Mouse (Mus musculus): ENCODE measurements around the gene Trmo. TPM values are rescaled to one million over a fixed set of nuclear protein-coding genes. Genes with fewer than 3 reads are reported as not detected.

The Trmo gene
- polyA plus RNA-seq, 1 experiment from 2014 or later: 8.4 TPM

DNA sequence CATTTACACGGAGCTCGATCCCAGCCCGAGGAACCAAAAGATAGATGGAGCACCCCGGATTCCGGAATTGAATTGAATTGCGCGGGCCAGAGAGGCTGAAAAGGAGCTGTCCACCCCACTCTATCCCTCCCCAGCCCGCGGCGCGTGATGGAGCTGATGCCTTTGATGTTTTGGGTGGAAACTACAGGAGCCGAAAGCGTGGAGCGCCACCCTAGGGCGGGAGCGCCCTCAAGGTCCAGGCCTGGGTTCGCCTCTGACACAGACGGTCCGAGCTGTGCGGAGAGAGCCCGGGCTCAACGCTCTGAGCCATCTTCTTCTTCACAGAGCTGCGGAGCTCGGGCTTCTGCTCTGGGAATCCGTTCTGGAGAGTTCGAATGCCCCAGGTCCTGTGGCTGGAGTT lies 49.7 kb downstream of the Trmo start:
- Histone ChIP-seq H3K9me3 (replicated peaks; ENCODE audit: control insufficient read depth, low read length) (no peaks in the 10 kb centered on the region), H3K27me3 (ENCODE audit: control insufficient read depth, insufficient read depth, low read length) (peaks cover 75% of the 10 kb centered on the region), H3K4me1 (ENCODE audit: control insufficient read depth, insufficient read depth, low read length) (peaks cover 8% of the 10 kb centered on the region), H3K4me3 (ENCODE audit: low read depth, low read length) (peak overlapping the region; percentile 6; the same call in 1 of the 2 replicates), H3K4me2 (peak overlapping the region; percentile 35; the same call in 1 of the 2 replicates), H3K27ac (ENCODE audit: low read depth, low read length) (no peak overlapping the region), H3K36me3 (ENCODE audit: control insufficient read depth, insufficient read depth, low read length) (no peaks in the 10 kb centered on the region), H3K9ac (ENCODE audit: low read depth, low read length) (no peak overlapping the region)
- 2% methylated on average over 26 of the region's 26 CpGs for WGBS (ENCODE audit: insufficient replicate concordance)
- ATAC-seq (replicated peaks; ENCODE audit: insufficient number of reproducible peaks, low FRiP score, low TSS enrichment): no peak

DNA sequence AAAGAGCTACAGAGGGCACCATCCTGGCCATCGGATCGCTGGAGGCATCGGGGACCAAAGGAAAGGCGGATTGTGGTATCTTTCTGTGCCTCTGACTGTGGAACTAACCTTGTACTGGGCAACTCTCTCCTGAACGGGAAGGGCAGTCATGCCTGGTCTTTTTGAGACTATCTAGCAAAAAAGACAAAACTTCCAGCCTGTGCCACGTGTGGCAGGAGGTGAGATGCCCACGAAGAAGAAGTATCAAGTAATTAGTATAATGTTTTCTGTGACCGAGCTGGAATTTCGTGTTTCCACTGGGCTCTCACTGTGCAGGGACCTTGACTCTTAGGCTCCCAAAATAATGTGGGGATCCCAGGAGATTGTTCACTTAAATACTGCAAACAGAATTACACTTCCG lies 50.2 kb downstream of the Trmo start:
- H3K4me2 ChIP-seq: no peak overlapping the region
- H3K4me3 ChIP-seq (ENCODE audit: low read depth, low read length): no peak overlapping the region
- H3K4me1 ChIP-seq (ENCODE audit: control insufficient read depth, insufficient read depth, low read length): peaks cover 8% of the 10 kb centered on the region
- ATAC-seq (replicated peaks; ENCODE audit: insufficient number of reproducible peaks, low FRiP score, low TSS enrichment): no peak
- no peaks in the 10 kb centered on the region for H3K36me3 ChIP-seq (ENCODE audit: control insufficient read depth, insufficient read depth, low read length)
- no peak overlapping the region for H3K9ac ChIP-seq (ENCODE audit: low read depth, low read length)
- H3K27me3 ChIP-seq (ENCODE audit: control insufficient read depth, insufficient read depth, low read length): peaks cover 69% of the 10 kb centered on the region
- WGBS (ENCODE audit: insufficient replicate concordance): 22% methylated on average over 10 of the region's 10 CpGs
- no peaks in the 10 kb centered on the region for H3K9me3 ChIP-seq (replicated peaks; ENCODE audit: control insufficient read depth, low read length)
- H3K27ac ChIP-seq (ENCODE audit: low read depth, low read length): no peak overlapping the region

DNA sequence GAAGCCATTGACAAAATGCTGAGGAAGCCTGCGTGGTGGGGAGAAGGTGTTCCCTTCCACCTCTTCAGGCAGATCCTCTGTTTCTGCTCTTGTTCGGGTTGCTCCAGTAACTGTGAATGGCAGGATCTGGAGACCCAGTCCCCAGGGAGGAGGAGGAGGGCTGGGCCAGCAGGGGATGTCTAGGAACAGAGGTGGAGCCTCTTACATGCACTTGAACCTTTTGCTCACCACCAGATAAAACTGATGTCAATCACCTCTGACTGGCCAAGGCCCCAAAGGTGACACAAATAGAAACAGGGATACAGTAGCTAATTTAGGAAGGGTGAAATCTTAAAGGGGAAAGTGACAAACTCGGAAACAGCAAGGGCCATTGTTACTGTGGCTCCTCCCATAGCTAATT lies 51.2 kb downstream of the Trmo start:
- peaks cover 59% of the 10 kb centered on the region for H3K27me3 ChIP-seq (ENCODE audit: control insufficient read depth, insufficient read depth, low read length)
- ATAC-seq (replicated peaks; ENCODE audit: insufficient number of reproducible peaks, low FRiP score, low TSS enrichment): no peak
- WGBS (ENCODE audit: insufficient replicate concordance): 3% methylated on average over 3 of the region's 3 CpGs
- no peak overlapping the region for H3K4me3 ChIP-seq (ENCODE audit: low read depth, low read length)
- no peaks in the 10 kb centered on the region for H3K9me3 ChIP-seq (replicated peaks; ENCODE audit: control insufficient read depth, low read length)
- no peak overlapping the region for H3K9ac ChIP-seq (ENCODE audit: low read depth, low read length)
- no peak overlapping the region for H3K27ac ChIP-seq (ENCODE audit: low read depth, low read length)
- no peaks in the 10 kb centered on the region for H3K36me3 ChIP-seq (ENCODE audit: control insufficient read depth, insufficient read depth, low read length)
- H3K4me2 ChIP-seq: no peak overlapping the region
- H3K4me1 ChIP-seq (ENCODE audit: control insufficient read depth, insufficient read depth, low read length): peaks cover 8% of the 10 kb centered on the region

DNA sequence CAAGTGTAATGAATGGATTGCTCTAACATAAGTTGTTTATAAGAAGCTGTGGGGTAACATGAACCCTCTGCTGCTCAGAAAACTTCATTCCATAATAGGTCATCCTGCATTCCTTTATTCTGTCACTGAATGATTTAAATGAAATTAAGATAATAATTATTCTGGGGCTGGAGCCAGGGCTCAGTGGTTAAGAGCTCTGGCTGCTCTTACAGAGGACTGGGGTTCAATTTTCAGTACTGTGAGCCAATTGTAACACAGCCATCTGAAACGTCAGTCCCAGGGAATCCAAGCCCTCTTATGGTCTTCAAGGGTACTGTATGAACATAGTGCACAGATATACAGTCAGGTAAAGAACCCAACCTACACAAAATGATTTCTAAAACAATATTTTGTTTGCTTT lies 53.4 kb downstream of the Trmo start:
- WGBS (ENCODE audit: insufficient replicate concordance): 19% methylated on average over 1 of the region's 1 CpGs
- peaks cover 38% of the 10 kb centered on the region for H3K27me3 ChIP-seq (ENCODE audit: control insufficient read depth, insufficient read depth, low read length)
- no peak overlapping the region for H3K4me3 ChIP-seq (ENCODE audit: low read depth, low read length)
- H3K4me2 ChIP-seq: no peak overlapping the region
- no peak overlapping the region for H3K9ac ChIP-seq (ENCODE audit: low read depth, low read length)
- no peaks in the 10 kb centered on the region for H3K36me3 ChIP-seq (ENCODE audit: control insufficient read depth, insufficient read depth, low read length)
- H3K9me3 ChIP-seq (replicated peaks; ENCODE audit: control insufficient read depth, low read length): no peaks in the 10 kb centered on the region
- H3K27ac ChIP-seq (ENCODE audit: low read depth, low read length): no peak overlapping the region
- ATAC-seq (replicated peaks; ENCODE audit: insufficient number of reproducible peaks, low FRiP score, low TSS enrichment): no peak
- H3K4me1 ChIP-seq (ENCODE audit: control insufficient read depth, insufficient read depth, low read length): peaks cover 8% of the 10 kb centered on the region

DNA sequence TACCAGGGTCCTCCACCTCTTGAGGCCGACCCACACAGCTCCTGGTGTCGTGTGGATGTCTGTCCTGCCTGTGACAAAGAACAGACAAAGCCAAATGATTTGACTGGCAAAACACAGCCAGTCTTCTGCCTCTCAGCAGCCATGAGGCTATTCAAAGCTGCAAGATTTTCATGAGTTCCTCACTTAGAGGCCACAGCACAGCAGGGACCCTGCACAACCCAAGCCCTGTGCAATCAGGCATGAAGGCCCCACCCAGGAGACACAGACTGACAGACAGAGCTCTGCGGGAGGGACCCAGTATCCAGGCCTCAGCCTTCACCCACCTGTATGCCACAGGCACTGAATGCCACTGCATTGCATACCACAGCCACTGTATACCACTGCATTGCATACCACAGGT lies 60.3 kb downstream of the Trmo start:
- WGBS (ENCODE audit: insufficient replicate concordance): 42% methylated on average over 3 of the region's 3 CpGs
- Histone ChIP-seq H3K27ac (ENCODE audit: low read depth, low read length) (no peak overlapping the region), H3K36me3 (ENCODE audit: control insufficient read depth, insufficient read depth, low read length) (no peaks in the 10 kb centered on the region), H3K9me3 (replicated peaks; ENCODE audit: control insufficient read depth, low read length) (no peaks in the 10 kb centered on the region), H3K4me2 (no peak overlapping the region), H3K4me1 (ENCODE audit: control insufficient read depth, insufficient read depth, low read length) (no peaks in the 10 kb centered on the region), H3K27me3 (ENCODE audit: control insufficient read depth, insufficient read depth, low read length) (peaks cover 3% of the 10 kb centered on the region; the same call in 1 of the 2 replicates), H3K4me3 (ENCODE audit: low read depth, low read length) (no peak overlapping the region), H3K9ac (ENCODE audit: low read depth, low read length) (no peak overlapping the region)
- no peak for ATAC-seq (replicated peaks; ENCODE audit: insufficient number of reproducible peaks, low FRiP score, low TSS enrichment)

Other genes with a start within 250 kb of the Trmo start
- gene Xpa, start 193.1 kb downstream of the Trmo start, polyA plus RNA-seq (2014; fragmentation: Nextera tagmentation; extraction: Ambion mirVana): 14.4 and 17.1 TPM in 2 replicates
- gene Foxe1, start 45.8 kb downstream of the Trmo start, polyA plus RNA-seq (2014; fragmentation: Nextera tagmentation; extraction: Ambion mirVana): 0.07 TPM in 2 replicates
- 64.3 and 76.3 TPM in 2 replicates for gene Hemgn, start 24.1 kb upstream of the Trmo start, polyA plus RNA-seq (2014; fragmentation: Nextera tagmentation; extraction: Ambion mirVana)
- 213 and 243 TPM in 2 replicates for gene Anp32b, start 61.5 kb upstream of the Trmo start, polyA plus RNA-seq (2014; fragmentation: Nextera tagmentation; extraction: Ambion mirVana)
- gene Nans, start 99.8 kb upstream of the Trmo start, polyA plus RNA-seq (2014; fragmentation: Nextera tagmentation; extraction: Ambion mirVana): 75.7 and 84.2 TPM in 2 replicates
- 0.49 and 1.8 TPM in 2 replicates for gene Trim14, start 146.7 kb upstream of the Trmo start, polyA plus RNA-seq (2014; fragmentation: Nextera tagmentation; extraction: Ambion mirVana)
- 0.50 and 0.56 TPM in 2 replicates for gene Coro2a, start 212.8 kb upstream of the Trmo start, polyA plus RNA-seq (2014; fragmentation: Nextera tagmentation; extraction: Ambion mirVana)

All from heart, embryonic 11.5 days (tissue).